Mouse (Mus musculus) left cerebral cortex, adult 18-20 months (tissue): Measurements from ENCODE around the gene Sema4c. TPM values are rescaled to one million over a fixed set of nuclear protein-coding genes. Genes with fewer than 3 reads are reported as not detected.

Source experiments
- DNase-seq, 2 experiments: peaks; one replicate each; pipeline ENCODE4 v3.0.0; 2021 to 2022; ENCODE audit warnings: low spot score in 2 of 2, mixed read lengths in 1 of 2
- total RNA-seq, 2 experiments: library from RNA; stranded (reverse); gene quantifications; 2 replicates each; pipeline ENCODE4 v1.2.3; 2021

The Sema4c gene
- total RNA-seq, 2 experiments from 2014 or later, result 20.5 to 21.0 TPM

DNA sequence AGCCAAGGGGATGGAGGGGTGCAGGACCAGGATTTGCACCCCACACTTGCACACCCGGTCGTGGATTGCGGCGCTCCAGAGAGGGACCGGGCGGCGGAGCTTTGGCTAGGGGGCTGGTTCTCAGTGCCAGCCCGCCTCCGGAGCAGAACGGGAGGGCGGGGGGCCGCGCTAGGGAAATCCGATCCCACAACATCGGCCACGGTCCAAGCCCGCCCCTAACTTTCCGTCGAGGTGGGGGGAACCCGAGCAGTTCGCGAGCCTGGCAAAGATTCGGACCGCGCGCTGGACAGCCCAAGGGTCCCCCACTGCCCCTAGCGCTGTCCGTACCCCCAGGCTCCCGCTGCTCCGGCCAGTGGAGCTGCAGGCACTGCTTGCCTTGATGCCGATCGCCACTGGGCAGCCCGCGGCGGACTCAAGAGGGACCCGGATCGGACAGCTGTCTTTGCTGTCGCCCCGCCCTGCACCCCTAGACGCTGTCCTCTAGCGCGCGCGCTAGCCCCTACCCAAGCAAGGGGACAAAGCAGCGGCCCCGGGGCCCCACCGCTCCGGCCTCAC lies 615 bp downstream of the Sema4c start:
- DNase-seq, result peak; percentile 64 to 65

DNA sequence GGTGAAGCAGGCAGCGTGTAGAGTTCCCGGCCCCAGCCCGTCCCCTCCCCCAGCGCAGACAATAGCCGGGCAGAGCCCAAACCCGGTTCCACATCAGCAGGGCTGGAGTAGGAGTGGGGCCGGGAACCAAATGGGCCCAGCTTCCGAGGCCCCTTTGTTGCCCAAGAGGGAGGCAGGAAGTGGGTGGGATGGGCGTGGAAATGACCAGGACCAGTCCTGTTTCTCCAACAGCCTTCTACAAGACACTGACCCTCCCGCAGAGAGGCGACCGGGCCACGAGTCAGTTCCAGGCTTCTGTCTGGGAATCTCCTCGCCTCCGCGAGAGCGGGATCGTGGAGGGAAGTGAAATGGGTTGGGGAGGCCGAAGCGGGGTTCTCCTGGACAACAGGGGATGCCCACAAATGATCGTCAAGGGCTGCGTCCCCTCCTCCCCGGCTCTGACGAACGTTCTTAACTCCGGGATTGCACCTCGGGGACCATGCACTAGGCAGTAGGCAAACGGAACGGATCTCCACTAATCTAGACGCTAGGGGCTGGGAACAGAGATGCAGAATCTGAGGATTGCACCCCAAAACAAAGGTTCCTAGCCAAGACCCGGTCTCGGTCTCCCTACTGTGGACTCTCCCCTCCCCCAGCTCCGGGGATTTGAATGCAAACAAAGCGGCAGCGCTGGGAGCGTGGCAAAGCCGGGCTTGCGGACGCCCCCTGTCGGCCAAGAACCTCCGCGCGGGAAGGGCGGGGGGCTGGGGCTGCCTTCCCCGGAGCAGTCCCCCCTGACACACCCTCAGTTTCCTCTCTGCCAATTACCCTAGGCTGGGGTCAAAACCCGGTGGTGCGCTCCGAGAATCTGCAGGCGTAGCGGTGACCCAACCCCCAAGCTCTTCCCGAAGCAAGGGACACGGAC lies 1.3 kb downstream of the Sema4c start:
- DNase-seq, result peak; percentile 91 to 96

DNA sequence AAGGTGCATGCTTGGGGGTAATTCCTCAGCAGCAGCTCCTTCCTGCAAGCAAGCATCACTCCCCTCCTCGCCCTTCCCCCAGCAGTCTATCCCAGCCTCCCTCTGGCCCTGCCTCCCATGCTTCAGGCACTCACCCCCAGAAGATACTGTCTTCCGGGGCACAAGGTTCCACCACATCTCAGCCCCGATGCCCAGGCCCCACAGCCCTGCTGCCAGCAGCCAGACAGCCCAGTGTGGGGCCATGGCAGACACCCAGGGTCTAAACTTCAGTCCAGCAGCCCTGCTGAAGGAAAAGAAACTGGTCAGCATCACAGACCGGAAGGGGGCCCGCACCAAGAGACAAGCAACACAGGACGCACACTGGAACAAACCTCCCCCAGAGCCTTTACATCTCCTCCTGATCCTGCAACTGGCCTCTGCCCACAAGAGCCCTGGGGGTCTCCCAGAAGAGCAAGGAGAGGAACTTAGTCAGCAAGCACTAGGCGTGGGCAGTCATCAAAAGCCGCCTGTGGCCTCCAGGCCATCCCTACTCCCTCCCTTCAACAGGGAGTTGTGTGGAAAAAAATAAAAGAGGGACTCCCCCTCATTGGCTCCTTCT lies 2.3 kb downstream of the Sema4c start:
- DNase-seq, result no peak

DNA sequence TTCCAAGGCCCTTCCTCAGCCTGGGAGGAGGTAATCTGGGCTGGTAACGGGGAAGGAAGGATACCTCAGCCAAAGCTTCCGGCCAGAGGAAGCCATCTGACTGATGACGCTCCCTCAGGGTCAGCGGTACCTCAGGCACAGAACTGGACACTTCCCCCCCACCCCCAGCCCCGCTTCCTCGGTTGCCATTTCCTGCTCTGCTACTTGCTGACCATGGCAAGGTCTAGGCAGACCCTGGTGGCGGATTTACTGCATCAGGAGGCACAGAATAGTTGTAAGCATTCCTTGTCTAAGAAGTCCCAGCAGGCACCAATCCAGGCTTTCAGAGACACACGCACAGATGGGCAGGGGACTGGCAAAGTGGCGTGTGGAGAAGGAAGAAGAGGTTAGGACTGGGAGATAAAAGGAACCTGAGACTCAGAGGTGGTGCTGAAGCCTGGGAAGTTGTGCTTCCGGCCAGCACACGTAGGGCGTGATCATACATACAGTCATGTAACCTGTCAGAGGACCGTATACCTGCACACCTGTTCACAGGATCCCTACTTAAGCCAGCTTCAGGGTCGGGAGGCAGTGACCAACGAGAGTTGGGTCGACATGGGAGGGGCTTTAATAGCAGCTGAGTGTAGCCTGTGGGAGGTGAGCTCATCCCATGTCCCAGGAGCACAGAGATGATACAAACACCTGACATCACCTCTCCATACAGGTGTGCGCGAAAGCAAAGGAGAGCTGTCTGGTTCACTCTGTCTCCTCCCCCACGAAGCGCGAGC lies 3.3 kb downstream of the Sema4c start:
- DNase-seq, result no peak

DNA sequence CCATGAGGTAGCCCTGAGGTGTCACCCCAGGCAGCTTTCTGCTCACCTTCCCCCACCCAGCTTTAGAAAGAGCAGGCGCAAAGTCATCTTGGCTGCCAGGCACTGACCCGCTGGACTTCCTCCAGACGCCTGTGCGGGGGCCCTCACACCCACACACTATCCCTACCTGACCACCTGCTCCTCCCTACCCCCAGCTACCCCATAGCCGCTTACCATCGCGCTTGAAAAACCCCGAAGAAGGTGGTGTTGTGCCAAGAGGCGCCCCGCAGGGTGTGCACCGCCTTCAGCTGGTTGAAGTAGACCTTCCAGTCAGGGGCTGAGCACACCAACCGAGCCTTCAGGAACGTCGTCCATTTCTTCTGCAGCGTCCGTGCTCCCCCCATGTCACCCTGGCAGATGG lies 5.6 kb downstream of the Sema4c start:
- no peak for DNase-seq

DNA sequence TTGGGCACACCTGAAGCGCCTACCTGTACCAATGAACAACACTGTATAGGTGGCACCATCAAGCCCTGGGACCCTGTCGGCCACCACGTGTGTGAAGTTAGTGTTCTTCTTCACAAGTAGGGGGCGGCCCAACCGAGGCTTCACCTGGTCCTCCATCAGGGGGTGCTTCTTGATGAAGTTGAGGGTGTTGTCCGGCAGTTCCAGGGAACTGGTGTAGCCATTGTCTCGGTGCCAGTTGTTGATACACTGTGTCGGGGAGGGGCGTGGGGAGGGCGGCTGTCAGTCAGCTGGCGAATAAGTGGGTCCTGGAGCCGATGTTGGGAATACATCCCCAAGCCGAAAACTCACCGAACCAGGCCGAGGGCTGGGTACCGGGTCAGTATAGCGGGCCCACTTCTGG lies 6.2 kb downstream of the Sema4c start:
- no peak for DNase-seq

DNA sequence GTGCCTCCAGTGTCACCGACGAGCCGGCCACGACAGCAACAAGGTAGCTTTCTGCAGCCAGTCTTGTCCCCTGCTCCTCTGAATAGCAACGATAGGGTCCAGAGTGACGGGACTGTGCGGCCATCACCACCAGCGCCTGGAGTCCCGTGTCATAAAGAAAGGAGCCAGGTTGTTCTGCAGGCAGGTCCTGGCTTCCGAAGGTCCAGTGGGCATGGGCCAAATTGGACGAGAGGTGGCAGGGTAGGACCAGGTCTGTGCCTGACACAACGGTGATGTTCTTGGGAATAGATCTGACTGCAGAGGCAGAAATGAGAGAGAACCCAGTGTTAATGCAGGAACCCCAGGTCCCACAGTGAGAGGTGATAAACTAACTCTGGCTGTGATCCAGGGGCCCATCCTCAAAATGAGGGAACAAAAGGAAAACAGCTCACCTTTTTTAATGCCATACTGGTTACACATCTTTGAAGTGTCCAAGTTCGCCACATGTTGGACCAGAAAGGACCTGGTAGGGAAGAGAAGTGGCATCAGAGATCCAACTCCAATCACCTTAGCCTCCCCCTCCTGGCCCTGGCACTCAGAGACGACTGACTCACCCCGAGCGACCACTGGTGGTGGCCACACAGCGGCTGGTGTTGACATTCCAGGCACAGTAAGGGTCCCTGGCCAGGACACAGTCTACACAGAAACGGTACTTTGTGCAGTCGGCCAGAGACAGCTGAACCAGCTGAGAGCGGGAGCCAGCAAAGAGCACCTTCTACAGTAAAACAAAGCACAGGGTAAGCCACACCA lies 7.9 kb downstream of the Sema4c start:
- DNase-seq, result no peak

DNA sequence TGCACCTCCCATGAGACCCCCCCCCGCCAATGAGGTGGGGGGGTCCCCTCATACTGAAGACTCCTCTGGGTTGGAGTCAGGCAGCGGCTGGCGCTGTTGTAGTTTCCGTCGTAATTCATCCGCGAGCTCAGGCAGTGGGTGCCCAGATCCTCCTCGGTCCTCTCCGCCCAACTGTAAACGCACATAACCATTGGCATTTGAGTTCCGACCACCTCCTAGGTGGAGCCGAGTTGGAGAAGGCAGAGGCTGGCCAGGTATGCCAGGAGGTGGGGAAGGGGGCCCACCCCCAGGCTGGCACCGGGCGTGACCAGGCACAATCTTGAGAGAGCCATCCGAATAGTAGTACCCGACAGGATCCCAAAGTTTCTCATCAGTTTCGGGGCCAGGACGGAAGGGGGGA lies 8.7 kb downstream of the Sema4c start:
- no peak for DNase-seq

DNA sequence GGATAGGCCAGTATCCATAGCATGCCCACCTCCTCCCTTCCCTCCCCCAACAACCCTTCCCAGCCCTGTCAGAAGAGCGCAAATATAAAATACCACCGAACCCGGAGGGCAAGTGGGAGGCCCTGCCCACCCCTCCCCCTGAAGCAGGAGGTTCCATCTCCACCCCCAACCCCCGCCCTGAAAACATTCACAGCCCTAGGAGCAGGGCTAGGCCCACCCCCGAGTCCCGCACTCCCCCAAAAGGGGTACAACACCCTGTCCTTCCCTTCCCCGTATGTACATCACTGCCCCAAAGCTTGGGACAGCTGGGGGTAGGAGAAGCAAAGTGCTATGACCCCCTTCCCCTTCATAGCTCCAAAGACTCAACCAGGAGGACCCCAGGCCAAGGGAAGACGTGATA lies 9.4 kb downstream of the Sema4c start:
- DNase-seq, result no peak

DNA sequence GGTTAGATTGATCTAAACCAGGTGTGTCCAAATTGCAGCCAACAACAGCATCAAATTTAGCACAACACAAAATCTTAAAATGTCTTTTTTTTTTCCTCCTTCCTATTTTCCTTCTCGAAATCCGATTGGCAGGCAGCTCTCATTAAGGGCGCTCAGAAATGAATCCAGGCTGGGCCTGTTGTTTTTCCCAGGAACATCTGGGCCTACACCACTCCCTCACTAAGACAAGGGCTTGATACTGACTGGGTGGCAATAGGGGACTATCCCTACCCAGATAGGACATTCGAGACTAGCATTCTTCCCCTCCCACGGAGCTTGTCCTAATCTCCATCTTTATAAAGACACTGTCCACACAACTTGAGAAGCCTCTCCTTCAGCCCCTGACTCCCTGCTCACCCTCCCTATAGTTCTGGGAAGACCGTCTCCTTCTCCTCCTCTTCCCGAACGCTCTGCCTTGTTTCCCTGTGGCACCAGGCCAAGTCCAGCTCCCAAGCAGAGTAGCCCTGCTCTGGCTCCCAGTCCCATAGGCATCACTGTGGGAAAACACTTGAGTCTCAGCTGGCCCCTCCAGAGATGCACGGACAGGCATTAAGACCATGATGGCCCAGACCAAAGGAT lies 10.1 kb downstream of the Sema4c start:
- DNase-seq, result peak in 1 of 2 experiments; percentile 47

DNA sequence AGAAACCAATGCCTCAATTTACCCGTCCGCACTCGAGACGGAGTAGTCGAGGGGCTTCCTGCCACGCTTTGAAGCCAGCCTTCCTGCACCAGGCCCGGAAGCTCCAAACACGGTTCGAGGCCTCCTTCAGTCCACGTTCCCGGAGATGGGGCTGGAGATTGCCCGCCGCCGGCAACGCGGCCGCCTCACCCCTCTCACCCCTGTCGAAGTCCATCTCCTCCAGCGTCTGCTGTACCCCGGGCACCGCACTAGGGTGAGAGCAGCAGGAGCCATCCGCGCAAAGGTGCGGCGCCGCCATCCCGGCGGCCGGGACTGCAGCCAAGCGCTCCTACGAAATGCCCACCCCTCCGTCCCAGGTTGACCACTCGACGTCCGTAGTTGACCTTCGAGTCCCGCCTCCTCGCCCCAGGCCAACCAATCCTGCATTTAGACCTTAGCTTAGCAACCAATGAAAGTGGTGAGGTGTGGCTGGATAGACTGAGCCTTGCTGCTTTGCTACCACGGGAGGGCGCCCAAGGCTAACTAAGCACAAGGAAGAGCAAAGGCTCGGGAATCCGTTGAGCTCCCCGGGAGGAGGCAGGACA lies 11.2 kb downstream of the Sema4c start, which contains the start of gene Ankrd39:
TSS of gene Ankrd39 (minus strand) at position 558 of the 584 bp plus-strand sequence.
- peak; percentile 97 for DNase-seq

DNA sequence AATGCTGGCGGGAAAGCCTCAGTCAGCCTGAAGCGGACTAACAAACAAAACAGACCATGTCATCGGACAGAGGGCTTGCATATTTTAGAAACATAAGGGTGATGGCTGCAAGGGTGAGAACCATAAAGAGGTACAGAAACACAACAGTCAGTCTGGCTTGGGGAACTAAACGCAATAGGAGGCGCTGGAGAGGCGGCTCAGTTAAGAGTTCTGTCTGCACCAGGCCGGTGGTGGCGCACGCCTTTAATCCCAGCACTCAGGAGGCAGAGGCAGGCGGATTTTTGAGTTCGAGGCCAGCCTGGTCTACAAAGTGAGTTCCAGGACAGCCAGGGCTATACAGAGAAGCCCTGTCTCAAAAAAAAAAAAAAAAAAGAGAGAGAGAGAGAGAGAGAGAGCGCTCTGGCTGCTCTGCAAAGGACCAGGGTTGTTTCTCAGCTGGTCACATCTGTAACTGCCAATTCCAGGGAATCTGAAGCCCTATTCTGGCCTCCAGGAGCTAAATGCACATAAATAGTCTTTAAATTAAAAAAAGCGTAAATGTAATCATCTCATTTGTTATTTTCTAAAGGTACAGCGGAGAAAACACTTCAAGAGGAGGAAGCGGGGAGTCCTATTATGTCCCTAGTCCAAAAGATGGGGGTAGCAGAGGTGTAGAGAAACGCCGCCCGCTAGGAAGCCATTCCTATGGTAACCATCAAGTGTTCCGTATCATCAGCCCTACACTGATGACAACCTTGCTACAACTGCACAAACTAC lies 12.1 kb downstream of the Sema4c start:
- DNase-seq, result no peak

DNA sequence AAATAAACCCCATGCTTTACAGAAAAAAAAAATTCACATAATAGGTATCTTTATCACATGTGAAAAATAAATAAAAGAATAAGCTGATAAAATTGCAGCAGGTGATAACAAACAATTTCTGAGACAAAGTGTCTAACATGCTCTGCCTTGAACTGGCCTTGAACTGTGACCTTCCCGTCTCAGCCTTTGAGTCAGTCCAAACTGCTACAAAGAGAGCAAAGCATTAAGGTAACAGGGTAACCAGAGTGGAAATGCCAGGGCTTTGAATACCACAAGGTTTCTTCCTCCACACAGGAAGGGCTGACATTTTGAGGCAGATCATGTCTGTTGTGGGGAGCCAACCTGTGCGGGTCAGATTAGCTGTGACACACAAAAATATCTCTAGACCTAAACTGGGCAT lies 12.8 kb downstream of the Sema4c start:
- no peak for DNase-seq

DNA sequence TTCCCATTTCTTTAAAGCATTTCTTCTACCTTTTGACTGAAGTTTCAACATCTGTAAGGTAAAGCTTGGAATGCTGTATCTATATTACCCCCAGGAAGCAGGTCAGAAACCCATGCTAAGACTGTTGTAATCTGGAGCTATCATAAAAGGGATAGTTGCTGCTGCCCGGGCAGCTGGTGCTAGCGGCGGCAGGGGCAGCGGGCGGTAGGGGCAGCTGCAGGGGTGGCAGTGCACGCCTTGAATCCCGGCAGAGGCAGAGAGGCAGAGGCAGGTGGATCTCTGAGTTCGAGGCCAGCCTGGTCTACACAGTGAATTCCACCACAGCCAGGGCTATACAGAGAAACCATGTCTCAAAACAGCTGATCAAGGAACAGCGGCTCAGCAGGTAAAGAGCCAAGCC lies 15.2 kb downstream of the Sema4c start:
- no peak for DNase-seq

DNA sequence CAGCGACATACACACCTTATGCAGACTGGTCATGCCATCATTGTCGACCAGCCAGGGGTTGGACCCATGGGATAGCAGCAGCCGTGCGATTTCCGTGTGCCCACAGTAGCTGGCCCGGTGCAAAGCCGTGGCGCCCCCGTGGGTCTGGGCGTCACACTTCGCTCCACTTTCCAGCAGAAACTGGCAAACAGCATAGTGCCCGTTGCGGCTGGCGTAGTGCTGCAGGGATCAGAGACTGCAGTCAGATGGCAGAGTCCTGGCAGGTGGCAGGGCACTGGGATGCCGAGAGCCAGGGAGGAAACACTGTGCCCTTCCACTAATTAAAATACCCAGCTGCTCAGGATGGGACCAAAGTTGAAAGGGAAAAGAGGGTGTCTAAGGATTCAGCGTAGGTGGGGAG lies 16.3 kb downstream of the Sema4c start:
- no peak for DNase-seq

DNA sequence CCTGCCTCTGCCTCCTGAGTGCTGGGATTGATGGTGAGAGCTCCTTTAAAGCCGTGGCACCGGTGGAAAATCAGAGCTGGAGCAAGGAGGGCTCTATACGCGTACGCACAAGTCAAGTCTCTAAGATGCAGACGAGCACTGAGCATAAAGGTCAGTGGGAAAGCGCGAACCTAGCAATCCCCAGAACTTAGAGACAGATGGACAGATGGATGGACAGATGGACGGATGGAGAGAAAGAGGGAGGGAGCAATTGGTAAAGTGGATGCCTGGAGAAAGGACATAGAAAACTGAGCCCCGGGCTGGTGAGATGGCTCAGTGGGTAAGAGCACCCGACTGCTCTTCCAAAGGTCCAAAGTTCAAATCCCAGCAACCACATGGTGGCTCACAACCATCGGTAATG lies 17.3 kb downstream of the Sema4c start:
- no peak for DNase-seq

DNA sequence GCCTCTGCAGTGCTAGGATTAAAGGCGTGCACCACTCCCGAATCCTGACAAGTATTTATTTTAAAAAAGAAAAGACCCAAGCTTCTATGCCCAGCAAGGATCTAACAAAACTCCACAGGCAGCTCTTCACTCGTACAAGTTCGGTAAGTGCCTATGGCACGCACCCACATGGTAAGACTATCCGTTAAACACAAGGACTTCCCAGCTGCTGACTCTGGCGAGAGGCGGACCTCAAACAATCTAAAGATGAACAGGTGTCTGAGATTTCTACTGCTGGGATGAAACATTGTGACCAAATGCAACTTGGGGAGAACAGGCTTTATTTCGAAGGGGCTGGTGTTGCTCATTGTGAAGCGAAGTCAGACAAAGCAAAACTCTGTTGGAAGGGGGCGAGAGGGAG lies 18.0 kb downstream of the Sema4c start:
- no peak for DNase-seq

DNA sequence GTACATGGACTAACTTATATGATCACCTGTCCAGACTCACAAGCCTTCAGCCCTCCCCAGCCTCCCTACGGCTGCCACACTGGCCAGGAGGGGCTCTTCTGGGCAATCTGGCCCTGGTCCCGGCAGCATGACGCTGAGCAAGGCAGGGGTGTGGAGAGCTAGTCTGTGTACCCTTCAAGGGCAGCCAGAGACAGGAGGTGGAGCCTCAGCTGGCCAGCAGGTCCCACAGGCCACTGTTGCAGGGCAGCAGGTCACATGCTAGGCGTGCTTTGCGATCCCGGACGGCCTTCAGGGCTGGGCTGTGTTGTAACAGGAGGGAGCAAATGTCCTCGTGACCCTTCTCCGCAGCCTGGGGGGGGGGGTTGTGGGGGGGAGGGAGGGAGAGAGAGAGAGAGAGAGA lies 19.0 kb downstream of the Sema4c start, which contains the start of gene Gm42417:
TSS of gene Gm42417 (minus strand) at position 244 of the 400 bp plus-strand sequence.
- DNase-seq, result no peak

DNA sequence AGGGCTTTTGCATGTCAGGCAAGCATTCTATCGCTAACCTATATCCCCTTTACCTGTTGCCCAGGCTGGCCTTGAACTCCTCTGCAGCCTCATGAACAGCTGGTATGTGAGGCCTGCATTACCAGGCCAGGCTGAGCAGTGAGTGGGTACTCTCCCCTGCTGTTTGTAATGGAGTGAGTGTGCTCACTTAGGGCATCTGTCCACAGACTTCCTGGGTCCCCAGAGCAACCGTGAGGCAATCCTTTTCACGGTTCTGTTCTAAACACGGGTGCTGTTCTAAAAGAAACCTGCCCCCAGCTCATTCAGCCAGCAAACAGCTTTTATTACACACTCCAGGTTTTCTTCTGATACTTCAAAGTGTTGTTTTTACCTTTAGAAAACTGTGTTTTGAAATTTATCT lies 19.4 kb downstream of the Sema4c start:
- no peak for DNase-seq
